Mouse (Mus musculus) cerebellum, adult 2 months (tissue): ENCODE measurements around the gene Fyn. TPM values are rescaled to one million over a fixed set of nuclear protein-coding genes. Genes with fewer than 3 reads are reported as not detected.

Source experiments
- DNase-seq, 2 experiments: peaks; one replicate each; pipeline ENCODE4 v3.0.0; 2021
- H3K27ac ChIP-seq: fragments of 200-500 bp; 2 replicates; pipeline ENCODE4 v1.5.1; 2012; ENCODE audit warnings: low read length, control low read depth, inconsistent platforms; ENCODE audit not compliant: insufficient read depth
- H3K27me3 ChIP-seq: fragments of 200-500 bp; 2 replicates; pipeline ENCODE4 v1.6.1; 2012; ENCODE audit warnings: inconsistent platforms, mild to moderate bottlenecking, low read length, moderate library complexity; ENCODE audit not compliant: control insufficient read depth, insufficient read depth
- H3K4me1 ChIP-seq: fragments of 200-500 bp; 2 replicates; pipeline ENCODE4 v1.6.1; 2011; ENCODE audit warnings: low read length; ENCODE audit not compliant: control insufficient read depth, insufficient read depth
- H3K4me3 ChIP-seq: fragments of 200-500 bp; replicated peaks from 2 replicates; pipeline ENCODE3; 2011; ENCODE audit warnings: mild to moderate bottlenecking, low read depth, low read length, control low read depth; ENCODE audit not compliant: insufficient read depth
- CTCF ChIP-seq: fragments of 200-500 bp; IDR thresholded peaks from 2 replicates; pipeline ENCODE4 v1.5.1; 2011; ENCODE audit warnings: low read depth, mild to moderate bottlenecking, control low read depth, low read length, moderate library complexity, borderline replicate concordance; ENCODE audit not compliant: insufficient read depth
- POLR2A ChIP-seq: fragments of 200-500 bp; IDR thresholded peaks from 2 replicates; pipeline ENCODE4 v1.6.1; 2011; ENCODE audit warnings: low read length, control low read depth, borderline replicate concordance; ENCODE audit not compliant: insufficient read depth
- WGBS: fragments of 180-500 bp; shearing (Covaris S2); methylation state at CpG from one replicate; pipeline ENCODE4 v1.1.7; 2018; 5-methylcytosine and 5-hydroxymethylcytosine counted together
- polyA plus RNA-seq: library from polyadenylated mRNA; depleted of rRNA; stranded (reverse); fragments of >200 nt; gene quantifications from 2 replicates; pipeline ENCODE4 v1.2.3, GENCODE M21; 2012

Gene Fyn
- polyA plus RNA-seq, 1 experiment, result 104 TPM

DNA sequence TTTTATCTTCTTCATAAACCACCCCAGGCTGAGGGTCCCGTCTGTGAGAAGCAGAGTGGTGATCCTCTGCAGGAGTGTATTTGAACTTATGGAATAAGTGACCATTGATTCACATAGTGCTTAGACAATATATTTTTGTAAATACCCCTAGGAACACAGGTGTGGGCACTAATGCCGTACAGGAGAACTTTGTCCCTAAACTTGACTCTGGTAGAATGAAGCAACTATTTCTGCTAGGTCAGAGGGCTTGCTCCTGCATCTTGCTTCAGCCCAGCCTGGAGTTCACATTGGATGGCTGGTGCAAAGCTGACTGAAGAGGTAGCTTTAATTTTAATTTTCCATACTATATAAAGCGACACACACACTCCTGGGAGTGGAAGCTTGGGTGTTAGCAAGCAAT is 119.9 kb downstream of the Fyn start:
- no peak for DNase-seq
- no peak for TF ChIP-seq POLR2A
- no peak for TF ChIP-seq CTCF
- no peak overlapping the region for H3K4me3 ChIP-seq
- H3K27ac ChIP-seq, result no peak overlapping the region
- H3K4me1 ChIP-seq, result peaks cover 32% of the 10 kb centered on the region; the same call in 1 of the 2 replicates
- no peaks in the 10 kb centered on the region for H3K27me3 ChIP-seq
- WGBS, result 80% methylated on average over 3 of the region's 3 CpGs

DNA sequence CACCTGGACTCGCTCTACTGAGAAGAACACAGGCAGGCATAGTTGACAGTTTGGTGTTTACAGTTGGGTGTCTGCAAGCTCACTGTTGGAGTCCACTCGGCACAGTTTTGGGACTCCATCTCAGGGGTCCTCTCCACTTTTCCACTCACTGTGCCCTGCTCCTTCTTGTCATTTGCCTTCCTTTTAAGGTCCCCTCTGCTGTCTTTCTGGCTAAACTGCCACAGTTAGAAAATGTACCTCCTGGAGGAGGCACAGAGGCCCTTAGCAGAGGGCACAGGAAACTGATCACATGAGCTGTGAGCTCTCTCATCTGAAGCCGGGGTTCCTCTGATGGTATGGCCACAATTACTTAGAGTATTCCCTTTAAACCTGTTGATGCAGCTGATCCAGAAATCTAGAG is 120.3 kb downstream of the Fyn start:
- no peak for TF ChIP-seq CTCF
- TF ChIP-seq POLR2A, result no peak
- DNase-seq, result no peak
- H3K4me1 ChIP-seq, result peaks cover 32% of the 10 kb centered on the region; the same call in 1 of the 2 replicates

DNA sequence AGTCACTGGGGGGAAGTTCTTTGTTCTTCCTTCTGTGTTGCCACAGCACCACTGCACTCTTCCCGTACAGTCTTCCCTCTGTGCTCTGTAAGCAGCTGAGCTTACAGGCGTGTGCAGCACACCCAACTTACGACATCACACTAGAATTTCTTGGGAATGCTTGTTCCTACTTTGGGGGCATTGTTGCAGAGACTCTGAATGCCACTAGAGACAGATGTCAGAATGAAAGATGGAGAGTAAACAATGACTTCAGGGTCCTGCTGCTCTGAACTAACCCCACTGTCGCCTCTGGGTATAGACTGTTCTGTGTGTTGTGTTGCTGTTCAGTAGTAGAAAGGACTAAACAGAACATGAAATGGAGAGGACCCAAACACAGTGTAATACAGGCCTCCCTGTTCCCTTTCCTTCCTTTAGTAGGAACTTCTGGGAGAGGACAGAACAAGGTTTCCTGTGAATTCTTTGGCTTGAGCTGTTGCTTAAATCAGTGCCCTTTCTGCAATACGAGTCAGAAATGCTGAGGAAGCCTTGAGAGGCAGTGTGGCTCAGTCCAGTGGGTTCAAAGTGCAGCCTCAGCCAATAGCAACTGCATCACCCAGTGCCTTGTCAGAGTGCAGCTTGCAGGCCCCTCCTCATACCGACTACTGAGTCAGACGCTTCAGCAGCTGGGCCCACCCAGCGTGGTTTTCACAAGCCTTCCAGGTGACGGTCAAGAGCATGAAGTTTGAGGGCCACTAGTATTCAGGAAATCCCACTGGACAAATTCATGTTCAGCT is 121.9 kb downstream of the Fyn start:
- Histone ChIP-seq H3K4me1 (peaks cover 23% of the 10 kb centered on the region; the same call in 1 of the 2 replicates), H3K27me3 (no peaks in the 10 kb centered on the region), H3K27ac (no peak overlapping the region), H3K4me3 (no peak overlapping the region)
- 84% methylated on average over 9 of the region's 9 CpGs for WGBS
- DNase-seq, result no peak
- no peak for TF ChIP-seq POLR2A
- TF ChIP-seq CTCF, result no peak

More for the DNA sequence above, 120.3 kb downstream of the Fyn start:
- H3K4me3 ChIP-seq, result no peak overlapping the region
- WGBS, result 82% methylated on average over 3 of the region's 3 CpGs
- no peak overlapping the region for H3K27ac ChIP-seq
- no peaks in the 10 kb centered on the region for H3K27me3 ChIP-seq

DNA sequence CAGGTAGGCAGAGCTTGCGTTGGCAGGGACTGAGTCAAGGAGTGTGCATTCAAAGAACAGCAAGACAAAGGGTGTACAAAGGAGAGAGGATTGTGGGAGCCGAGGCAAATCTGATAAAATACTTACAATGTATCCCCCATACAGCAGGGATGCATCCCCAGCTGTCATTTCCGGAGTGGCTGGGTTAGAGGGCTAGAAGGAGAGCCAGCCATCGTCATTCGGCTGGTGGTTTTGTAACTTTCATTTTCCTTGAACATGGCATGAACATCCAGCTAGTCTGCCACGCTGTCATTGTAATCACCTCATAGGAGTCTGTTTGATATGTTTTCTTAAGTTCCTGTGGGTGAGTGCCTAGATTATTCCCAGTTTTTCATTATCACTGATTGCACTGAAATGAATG is 123.5 kb downstream of the Fyn start:
- peaks cover 20% of the 10 kb centered on the region; the same call in 1 of the 2 replicates for H3K4me1 ChIP-seq

DNA sequence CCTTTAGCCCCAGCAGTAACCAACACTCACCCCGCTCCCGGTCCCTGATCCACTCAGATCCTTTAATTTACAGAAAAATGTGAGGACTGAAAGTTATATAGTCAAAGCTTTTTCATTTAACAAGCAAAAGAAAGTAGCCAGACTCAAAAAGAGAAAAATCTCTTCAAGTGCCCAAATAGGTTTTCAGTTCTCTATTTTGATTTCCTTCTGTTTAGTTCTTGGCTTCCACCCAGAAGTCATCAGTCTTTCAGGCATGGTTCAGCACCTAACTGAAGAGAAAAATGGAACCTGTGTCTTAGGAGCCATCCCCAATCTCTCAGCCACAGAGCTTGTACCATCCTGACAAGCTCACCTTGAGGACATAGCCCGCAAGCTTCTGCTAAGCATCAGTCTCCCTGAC is 124.4 kb downstream of the Fyn start:
- Histone ChIP-seq H3K27me3 (no peaks in the 10 kb centered on the region), H3K4me3 (no peak overlapping the region), H3K4me1 (peaks cover 24% of the 10 kb centered on the region), H3K27ac (no peak overlapping the region)
- DNase-seq, result no peak
- WGBS, result 94% methylated on average over 3 of the region's 3 CpGs
- TF ChIP-seq CTCF (no peak), POLR2A (no peak)

More for the DNA sequence above, 123.5 kb downstream of the Fyn start:
- WGBS, result 72% methylated on average over 6 of the region's 6 CpGs
- no peak for DNase-seq
- H3K27ac ChIP-seq, result no peak overlapping the region
- H3K4me3 ChIP-seq, result no peak overlapping the region
- TF ChIP-seq CTCF (no peak), POLR2A (no peak)
- no peaks in the 10 kb centered on the region for H3K27me3 ChIP-seq

DNA sequence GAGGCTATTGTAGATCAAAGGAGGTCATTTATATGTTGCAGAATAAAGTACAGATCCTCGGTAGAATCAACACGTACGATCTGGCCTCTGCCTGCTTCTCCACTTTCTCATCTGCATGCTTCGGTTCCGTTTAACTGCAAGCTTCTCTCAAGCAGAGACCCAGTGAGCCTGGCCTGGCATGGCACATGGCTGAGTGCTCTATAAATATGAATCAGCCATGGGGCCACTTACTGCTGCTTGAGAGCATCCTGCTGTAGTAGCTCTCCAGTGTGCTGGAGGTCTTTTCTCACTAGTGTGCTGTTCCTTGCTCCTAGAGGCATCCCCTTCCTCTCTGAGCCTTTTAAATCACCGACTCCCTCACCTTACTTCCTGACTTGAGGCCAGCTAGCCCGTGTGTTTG is 130.0 kb downstream of the Fyn start:
- H3K4me3 ChIP-seq, result no peak overlapping the region
- peak overlapping the region; percentile 16; the same call in 1 of the 2 replicates for H3K27ac ChIP-seq

DNA sequence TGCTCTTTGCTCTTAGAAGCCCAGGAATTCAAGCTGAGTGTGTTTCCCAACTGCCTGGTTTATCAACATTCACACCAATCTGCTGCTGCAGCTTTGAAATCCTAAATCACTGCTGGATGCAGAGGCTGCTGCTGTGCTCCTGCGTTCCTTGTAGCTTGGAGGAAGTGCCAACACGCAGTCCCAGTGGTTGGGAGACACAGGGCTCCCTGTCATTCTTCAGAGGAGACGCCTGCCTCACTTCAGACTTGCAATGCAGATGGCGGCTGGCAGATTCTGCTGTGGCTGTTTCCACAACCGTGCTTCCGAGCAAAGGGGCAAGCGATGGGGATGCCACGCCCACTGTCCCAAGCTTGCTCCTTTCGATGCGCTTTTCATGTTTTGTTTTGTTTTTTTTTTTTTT is 132.9 kb downstream of the Fyn start:
- TF ChIP-seq CTCF (no peak), POLR2A (no peak)
- H3K4me1 ChIP-seq, result peaks cover 56% of the 10 kb centered on the region
- WGBS, result 74% methylated on average over 10 of the region's 10 CpGs
- no peak overlapping the region for H3K27ac ChIP-seq
- no peaks in the 10 kb centered on the region for H3K27me3 ChIP-seq
- no peak for DNase-seq
- no peak overlapping the region for H3K4me3 ChIP-seq

More for the DNA sequence above, 130.0 kb downstream of the Fyn start:
- Histone ChIP-seq H3K27me3 (no peaks in the 10 kb centered on the region), H3K4me1 (peaks cover 38% of the 10 kb centered on the region)
- DNase-seq, result peak; percentile 58 to 63
- TF ChIP-seq POLR2A (no peak), CTCF (no peak)
- 8% methylated on average over 7 of the region's 7 CpGs for WGBS
